Mouse (Mus musculus): ENCODE results near the gene Vps37c.

GRCm38 (mm10) chr19:10689470-10690166, 1.1 kb downstream of the Vps37c start:
- no peak for TF ChIP-seq JUND (IDR thresholded peaks at IDR 0.05; ENCODE audit: low read depth, low read length)
- TF ChIP-seq POLR2A (IDR thresholded peaks at IDR 0.05; ENCODE audit: control insufficient read depth in 1 of 2, insufficient read depth in 1 of 2, low read depth in 1 of 2, low read length in 2 of 2, poor library complexity in 1 of 2): no peak
- TF ChIP-seq CTCF (IDR thresholded peaks at IDR 0.05 in 2 of 3, conservative IDR thresholded peaks at IDR 0.05 in 1 of 3; ENCODE audit: control insufficient read depth in 1 of 3, insufficient read depth in 1 of 3, low read depth in 2 of 3, low read length in 3 of 3, poor library complexity in 1 of 3, severe bottlenecking in 1 of 3): no peak
- no peak for TF ChIP-seq HCFC1 (IDR thresholded peaks at IDR 0.05; ENCODE audit: low read depth, low read length)
- no peak for TF ChIP-seq MYC (IDR thresholded peaks at IDR 0.05; ENCODE audit: low read depth, low read length)
- TF ChIP-seq USF1 (IDR thresholded peaks at IDR 0.05; ENCODE audit: low read depth, low read length): no peak
- no peak for TF ChIP-seq EP300 (IDR thresholded peaks at IDR 0.05; ENCODE audit: low read depth in 1 of 2, low read length in 2 of 2)
- 0 out of 2 replicates have a peak, but pooled peaks have one; percentile 5 for TF ChIP-seq TBP (IDR thresholded peaks at IDR 0.05; ENCODE audit: low read depth, low read length)

Measured in MEL (cell line).